Mouse (Mus musculus) hindbrain, embryonic 11.5 days (tissue): Measurements from ENCODE around the gene Rpp25. TPM values are rescaled to one million over a fixed set of nuclear protein-coding genes. Genes with fewer than 3 reads are reported as not detected.

Experiments used
- ATAC-seq: fragments of 200-750 bp; cut with Nextera tagmentation; 2 replicates; pipeline ENCODE4 v1.8.0; 2017; ENCODE audit warnings: mild to moderate bottlenecking, moderate TSS enrichment, moderate library complexity; ENCODE audit not compliant: low FRiP score
- DNase-seq: peaks from one replicate; pipeline ENCODE4 v3.0.0-alpha.2; 2015; ENCODE audit warnings: low spot score
- H3K27ac ChIP-seq: fragments of 300-500 bp; sonication (generic); 2 replicates; pipeline ENCODE4 v1.5.1; 2014; ENCODE audit warnings: mild to moderate bottlenecking, low read depth, low read length
- H3K27me3 ChIP-seq: fragments of 300-500 bp; sonication (generic); 2 replicates; pipeline ENCODE4 v1.6.1; 2014; ENCODE audit warnings: mild to moderate bottlenecking, low read length, moderate library complexity, mixed read lengths; ENCODE audit not compliant: control insufficient read depth, insufficient read depth
- H3K36me3 ChIP-seq: fragments of 300-500 bp; sonication (generic); 2 replicates; pipeline ENCODE4 v1.6.1; 2014; ENCODE audit warnings: mild to moderate bottlenecking, low read length, moderate library complexity, mixed read lengths; ENCODE audit not compliant: control insufficient read depth, insufficient read depth
- H3K4me1 ChIP-seq: fragments of 300-500 bp; sonication (generic); replicated peaks from 2 replicates; pipeline ENCODE4 v1.6.1; 2014; ENCODE audit warnings: low read length, mixed read lengths; ENCODE audit not compliant: control insufficient read depth, insufficient read depth
- H3K4me2 ChIP-seq: fragments of 300-500 bp; sonication (generic); replicated peaks from 2 replicates; pipeline ENCODE4 v1.6.1; 2014; ENCODE audit warnings: mild to moderate bottlenecking, low read depth, low read length
- H3K4me3 ChIP-seq: fragments of 300-500 bp; sonication (generic); 2 replicates; pipeline ENCODE4 v1.5.1; 2014; ENCODE audit warnings: low read depth, low read length
- H3K9ac ChIP-seq: fragments of 300-500 bp; sonication (generic); 2 replicates; pipeline ENCODE4 v1.6.1; 2014; ENCODE audit warnings: low read depth, low read length
- H3K9me3 ChIP-seq: fragments of 300-500 bp; sonication (generic); 2 replicates; pipeline ENCODE4 v1.6.1; 2016; ENCODE audit warnings: low read length; ENCODE audit not compliant: control insufficient read depth
- whole genome bisulfite sequencing: fragments of 180-500 bp; shearing (Covaris S2); extraction: QIAGEN DNeasy Blood & Tissue Kit; methylation state at CpG from one replicate; pipeline ENCODE4 v1.1.7; 2014; 5-methylcytosine and 5-hydroxymethylcytosine counted together
- polyA plus RNA-seq: library from polyadenylated mRNA; unstranded; fragments of >200 nt; fragmentation: Nextera tagmentation; extraction: Ambion mirVana; gene quantifications from 2 replicates; pipeline ENCODE4 v1.2.1, GENCODE M21; 2014

Gene Rpp25
- polyA plus RNA-seq, 1 experiment from 2014 or later, result 10.5 TPM

- H3K9ac ChIP-seq, result no peak overlapping the region
- H3K4me2 ChIP-seq, result no peak overlapping the region
- ATAC-seq, result no peak
- no peak overlapping the region for H3K27ac ChIP-seq
- peaks cover 11% of the 10 kb centered on the region; the same call in 1 of the 2 replicates for H3K36me3 ChIP-seq
- H3K9me3 ChIP-seq, result no peaks in the 10 kb centered on the region
- 8% methylated on average over 1 of the region's 1 CpGs for WGBS
- peaks cover 4% of the 10 kb centered on the region for H3K4me1 ChIP-seq
- peak; percentile 76 for DNase-seq
- no peaks in the 10 kb centered on the region for H3K27me3 ChIP-seq
- H3K4me3 ChIP-seq, result no peak overlapping the region
These were observed 37.5 kb downstream of the Rpp25 start for GRCm38 (mm10) chr9:57541312-57541711.

GRCm38 (mm10) chr9:57543951-57544350 lies 40.1 kb downstream of the Rpp25 start:
- H3K27ac ChIP-seq, result no peak overlapping the region
- no peak overlapping the region for H3K9ac ChIP-seq
- no peaks in the 10 kb centered on the region for H3K9me3 ChIP-seq
- WGBS, result 87% methylated on average over 3 of the region's 3 CpGs
- H3K4me3 ChIP-seq, result no peak overlapping the region
- no peaks in the 10 kb centered on the region for H3K4me1 ChIP-seq
- peaks cover 15% of the 10 kb centered on the region; the same call in 1 of the 2 replicates for H3K36me3 ChIP-seq
- no peak overlapping the region for H3K4me2 ChIP-seq
- no peaks in the 10 kb centered on the region for H3K27me3 ChIP-seq
- no peak for ATAC-seq
- no peak for DNase-seq

- Histone ChIP-seq H3K9me3 (no peaks in the 10 kb centered on the region), H3K4me3 (no peak overlapping the region), H3K4me2 (no peak overlapping the region), H3K9ac (no peak overlapping the region), H3K36me3 (0 out of 2 replicates have a peak, but pooled peaks cover 9% of the 10 kb centered on the region), H3K27ac (no peak overlapping the region), H3K27me3 (no peaks in the 10 kb centered on the region), H3K4me1 (peaks cover 4% of the 10 kb centered on the region)
- DNase-seq (no peak), ATAC-seq (no peak)
- WGBS, result 86% methylated on average over 5 of the region's 5 CpGs
These were observed 43.5 kb downstream of the Rpp25 start for GRCm38 (mm10) chr9:57547287-57547686.

DNA sequence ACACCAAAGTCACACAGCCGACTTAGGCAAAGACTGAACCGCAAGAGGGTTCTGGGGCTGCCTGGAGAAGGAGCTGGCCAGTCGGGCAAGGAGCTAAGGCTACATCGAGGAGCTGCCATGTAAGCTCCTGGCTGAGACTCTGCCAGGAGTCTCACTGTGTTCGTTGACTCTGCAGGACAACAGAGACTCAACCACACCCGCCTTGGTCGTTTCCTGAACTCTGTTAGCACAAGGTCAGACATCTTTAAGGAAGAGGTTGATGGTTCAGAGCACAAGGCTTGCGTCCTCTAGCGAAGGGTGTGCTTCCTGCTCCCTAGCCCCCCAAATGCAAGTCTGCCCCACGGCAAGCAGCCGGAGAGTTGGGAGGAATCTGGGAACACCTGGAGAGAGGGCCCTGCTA lies 44.0 kb downstream of the Rpp25 start:
- Histone ChIP-seq H3K4me3 (no peak overlapping the region), H3K36me3 (0 out of 2 replicates have a peak, but pooled peaks cover 9% of the 10 kb centered on the region), H3K4me2 (no peak overlapping the region), H3K4me1 (peaks cover 4% of the 10 kb centered on the region), H3K9me3 (no peaks in the 10 kb centered on the region), H3K27ac (no peak overlapping the region), H3K9ac (no peak overlapping the region), H3K27me3 (no peaks in the 10 kb centered on the region)
- ATAC-seq, result no peak
- DNase-seq, result no peak
- 85% methylated on average over 11 of the region's 11 CpGs for WGBS

GRCm38 (mm10) chr9:57549186-57549585 lies 45.4 kb downstream of the Rpp25 start:
- Histone ChIP-seq H3K36me3 (0 out of 2 replicates have a peak, but pooled peaks cover 6% of the 10 kb centered on the region), H3K4me3 (no peak overlapping the region), H3K27ac (no peak overlapping the region), H3K4me2 (no peak overlapping the region), H3K9ac (no peak overlapping the region), H3K4me1 (peaks cover 4% of the 10 kb centered on the region), H3K27me3 (no peaks in the 10 kb centered on the region), H3K9me3 (no peaks in the 10 kb centered on the region)
- no peak for ATAC-seq
- 95% methylated on average over 4 of the region's 4 CpGs for WGBS
- no peak for DNase-seq

- H3K9me3 ChIP-seq, result no peaks in the 10 kb centered on the region
- no peak overlapping the region for H3K9ac ChIP-seq
- H3K36me3 ChIP-seq, result 0 out of 2 replicates have a peak, but pooled peaks cover 6% of the 10 kb centered on the region
- WGBS, result 93% methylated on average over 11 of the region's 11 CpGs
- no peaks in the 10 kb centered on the region for H3K27me3 ChIP-seq
- H3K4me1 ChIP-seq, result peaks cover 4% of the 10 kb centered on the region
- DNase-seq, result no peak
- ATAC-seq, result no peak
- no peak overlapping the region for H3K27ac ChIP-seq
- H3K4me2 ChIP-seq, result no peak overlapping the region
- H3K4me3 ChIP-seq, result no peak overlapping the region
These were observed 46.5 kb downstream of the Rpp25 start for GRCm38 (mm10) chr9:57550126-57550862.

GRCm38 (mm10) chr9:57552139-57552887 lies 48.5 kb downstream of the Rpp25 start, which contains the start of gene Mpi:
Gene Mpi (minus strand): TSS chr9:57552763.
- DNase-seq (peak; percentile 86), ATAC-seq (peak; percentile 66; the same call in 1 of the 2 replicates)
- Histone ChIP-seq H3K27ac (no peak within 1 kb of the TSS), H3K27me3 (no peaks in the 10 kb centered on the region), H3K4me2 (peak within 1 kb of the TSS; percentile 67), H3K36me3 (0 out of 2 replicates have a peak, but pooled peaks cover 2% of the 10 kb centered on the region), H3K9me3 (no peaks in the 10 kb centered on the region), H3K4me3 (peak within 1 kb of the TSS; percentile 75), H3K4me1 (peaks cover 4% of the 10 kb centered on the region), H3K9ac (peak within 1 kb of the TSS; percentile 80)
- WGBS, result 1% methylated on average over 28 of the region's 28 CpGs

DNA sequence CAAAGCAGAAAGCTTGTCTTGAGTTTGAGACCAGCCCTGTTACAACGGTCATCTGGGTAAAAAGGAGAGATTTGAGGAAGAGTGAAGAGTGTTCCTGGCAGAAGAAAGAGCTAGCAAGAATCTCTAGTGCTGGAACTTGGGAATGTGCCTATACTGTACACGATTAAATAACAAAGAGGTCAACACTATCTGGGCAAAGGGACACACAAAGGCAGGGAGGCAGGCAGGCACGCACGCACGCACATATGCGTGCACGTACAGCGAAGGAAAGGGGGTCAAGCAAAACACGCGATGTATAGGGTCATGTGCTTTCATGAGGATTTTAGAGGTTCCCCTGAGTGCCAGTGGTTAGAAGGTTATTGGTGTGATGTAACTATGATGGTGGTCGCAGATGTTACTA lies 49.3 kb downstream of the Rpp25 start:
- Histone ChIP-seq H3K4me2 (no peak overlapping the region), H3K27ac (no peak overlapping the region), H3K4me1 (peaks cover 4% of the 10 kb centered on the region), H3K4me3 (no peak overlapping the region), H3K36me3 (0 out of 2 replicates have a peak, but pooled peaks cover 2% of the 10 kb centered on the region), H3K27me3 (no peaks in the 10 kb centered on the region), H3K9me3 (no peaks in the 10 kb centered on the region), H3K9ac (no peak overlapping the region)
- DNase-seq, result no peak
- no peak for ATAC-seq
- WGBS, result 67% methylated on average over 11 of the region's 11 CpGs
